Mouse (Mus musculus) liver, embryonic 14.5 days (tissue): Measurements from ENCODE around the gene Tom1l2.
A peak's percentile ranks its signal among the peaks of the same experiment; 100 is the strongest.

Experiments used
- CTCF ChIP-seq: IDR thresholded peaks from 2 replicates; pipeline ENCODE4 v1.5.1; 2016; ENCODE audit warnings: antibody characterized with exemption, low read depth, control low read depth
- EP300 ChIP-seq: IDR thresholded peaks from 2 replicates; pipeline ENCODE4 v1.6.1; 2016; ENCODE audit warnings: antibody characterized with exemption, low read depth

- TF ChIP-seq CTCF (no peak), EP300 (peak; percentile 86)
These were observed 135.2 kb downstream of the Tom1l2 start for GRCm38 (mm10) chr11:60217467-60217866.
